Comparison of ENCODE assay signal across 1 mouse cellular context in the genomic region with DNA sequence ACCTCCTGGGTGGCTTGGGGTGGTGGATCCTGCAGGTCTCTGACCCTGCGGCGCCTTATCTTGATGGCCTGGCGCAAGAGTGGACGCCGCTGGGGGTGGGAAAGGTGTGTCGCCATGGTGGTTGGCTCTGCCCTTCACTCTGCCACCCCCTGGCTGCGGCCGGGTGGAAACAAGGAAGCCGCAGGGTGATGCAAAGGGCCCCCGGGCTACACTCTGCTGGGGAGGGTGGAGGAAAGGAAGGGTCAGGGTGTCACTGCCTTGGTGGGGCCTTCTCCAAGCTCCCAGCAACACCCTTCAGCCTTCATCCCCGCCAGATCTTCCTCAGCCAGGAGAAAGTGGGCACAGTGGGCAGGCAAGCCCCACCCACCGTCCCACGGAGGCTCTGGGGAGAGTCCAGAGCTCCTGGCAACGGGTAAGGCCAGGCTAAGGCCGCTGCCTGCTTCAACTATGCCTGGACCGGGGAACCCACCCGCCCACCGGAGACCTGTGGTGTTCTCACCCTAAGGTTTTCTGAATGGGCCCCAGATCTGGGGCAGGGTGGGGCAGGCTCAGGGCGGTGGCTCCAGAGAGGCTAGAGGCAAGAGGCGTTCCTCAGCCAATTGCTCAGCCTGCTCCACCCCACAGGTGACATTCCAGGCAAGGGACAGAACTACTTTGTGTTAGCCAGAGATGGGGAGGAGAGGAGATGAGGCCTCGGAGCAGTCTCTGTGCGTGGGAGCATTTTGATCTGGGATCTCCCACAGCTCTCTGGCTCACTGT.
TF ChIP-seq lines count a peak whose summit lies in the region.

A gene (minus strand): TSS at position 516 of the 759 bp plus-strand sequence.

TF ChIP-seq in MEL, 35 proteins besides CTCF, POLR2A, EP300 and RAD21 (continued from another document):
- TF ChIP-seq SIN3A (IDR thresholded peaks at IDR 0.05; ENCODE audit: low read length), result peak; percentile 41; the same call in 1 of the 2 replicates
- TF ChIP-seq USF2 (IDR thresholded peaks at IDR 0.05; ENCODE audit: borderline replicate concordance in 1 of 2, insufficient read depth in 1 of 2, low read depth in 1 of 2, low read length in 2 of 2), result no peak
- 0 out of 2 replicates have a peak, but pooled peaks have one; percentile 29 for TF ChIP-seq MEF2A (IDR thresholded peaks at IDR 0.05; ENCODE audit: extremely low read depth, insufficient replicate concordance, low read depth, low read length, poor library complexity, severe bottlenecking)
- TF ChIP-seq ETS1 (IDR thresholded peaks at IDR 0.05; ENCODE audit: low read depth, low read length), result 0 out of 2 replicates have a peak, but pooled peaks have one; percentile 39
- no peak for TF ChIP-seq TAL1 (IDR thresholded peaks at IDR 0.05; ENCODE audit: low read length)
- TF ChIP-seq POLR2AphosphoS2 (IDR thresholded peaks at IDR 0.05; ENCODE audit: low read length), result peak; percentile 58
- TF ChIP-seq MAFK (IDR thresholded peaks at IDR 0.05; ENCODE audit: borderline replicate concordance, low read depth, low read length), result no peak
- TF ChIP-seq CHD2 (IDR thresholded peaks at IDR 0.05; ENCODE audit: low read length), result no peak
- TF ChIP-seq CHD1 (IDR thresholded peaks at IDR 0.05; ENCODE audit: low read depth, low read length), result peak; percentile 75
- no peak for TF ChIP-seq MYB (IDR thresholded peaks at IDR 0.05; ENCODE audit: low read depth, low read length)
- no peak for TF ChIP-seq E2F4 (IDR thresholded peaks at IDR 0.05; ENCODE audit: borderline replicate concordance, low read depth, low read length)
- peak; percentile 23; the same call in 1 of the 2 replicates for TF ChIP-seq NELFE (IDR thresholded peaks at IDR 0.05; ENCODE audit: low read depth, low read length)
- no peak for TF ChIP-seq GABPA (IDR thresholded peaks at IDR 0.05; ENCODE audit: low read depth, low read length)
- TF ChIP-seq KAT2A (conservative IDR thresholded peaks at IDR 0.05; ENCODE audit: low read depth, low read length), result no peak
- TF ChIP-seq ZMIZ1 (IDR thresholded peaks at IDR 0.05; ENCODE audit: low read depth, low read length), result peak; percentile 76; the same call in 1 of the 2 replicates
- no peak; the same call in 1 of the 2 replicates for TF ChIP-seq MAX (IDR thresholded peaks at IDR 0.05; ENCODE audit: low read length)
- TF ChIP-seq MXI1 (IDR thresholded peaks at IDR 0.05; ENCODE audit: low read depth, low read length), result no peak; the same call in 1 of the 2 replicates
- peak; percentile 35; the same call in 1 of the 2 replicates for TF ChIP-seq BHLHE40 (IDR thresholded peaks at IDR 0.05; ENCODE audit: borderline replicate concordance, low read depth, low read length)
- TF ChIP-seq UBTF (IDR thresholded peaks at IDR 0.05; ENCODE audit: borderline replicate concordance, insufficient read depth, low read depth, low read length), result no peak
